Mouse (Mus musculus): ENCODE results near the gene Ttc25. TPM values are rescaled to one million over a fixed set of nuclear protein-coding genes. Genes with fewer than 3 reads are reported as not detected.

Ttc25 gene
- polyA plus RNA-seq (2015; fragmentation: Nextera tagmentation; extraction: Ambion mirVana) = 0.19 and 0.62 TPM in 2 replicates

- WGBS = 5% methylated on average over 28 of the region's 28 CpGs
- H3K9ac ChIP-seq = peak within 1 kb of the TSS; percentile 83
- peak within 1 kb of the TSS; percentile 84 for H3K4me2 ChIP-seq
- H3K4me1 ChIP-seq = peaks cover 19% of the 10 kb centered on the region
- H3K4me3 ChIP-seq = peak within 1 kb of the TSS; percentile 59
- peak; percentile 87; the same call in 1 of the 2 replicates for ATAC-seq (ENCODE audit: extremely low read depth, insufficient number of reproducible peaks, low FRiP score, low TSS enrichment)
- peak within 1 kb of the TSS; percentile 62; the same call in 1 of the 2 replicates for H3K27ac ChIP-seq (replicated peaks)
- no peaks in the 10 kb centered on the region for H3K9me3 ChIP-seq
- H3K27me3 ChIP-seq (replicated peaks) = no peaks in the 10 kb centered on the region; the same call in 1 of the 2 replicates
- H3K36me3 ChIP-seq = no peaks in the 10 kb centered on the region
Observed at GRCm38 (mm10) chr11:100544832-100545745, at the start of gene Ttc25. Ttc25 (plus strand) TSS chr11:100545607.

- Histone ChIP-seq H3K4me2 (no peak overlapping the region), H3K4me1 (no peaks in the 10 kb centered on the region), H3K9ac (no peak overlapping the region), H3K27ac (replicated peaks) (no peak overlapping the region; the same call in 1 of the 2 replicates), H3K9me3 (no peaks in the 10 kb centered on the region), H3K36me3 (peaks cover 100% of the 10 kb centered on the region), H3K4me3 (no peak overlapping the region), H3K27me3 (replicated peaks) (no peaks in the 10 kb centered on the region)
- WGBS = 58% methylated on average over 3 of the region's 3 CpGs
- ATAC-seq (ENCODE audit: extremely low read depth, insufficient number of reproducible peaks, low FRiP score, low TSS enrichment) = no peak
Observed at GRCm38 (mm10) chr11:100500241-100500640, 45.2 kb upstream of the Ttc25 start.

GRCm38 (mm10) chr11:100500651-100501050, 44.8 kb upstream of the Ttc25 start:
- ATAC-seq (ENCODE audit: extremely low read depth, insufficient number of reproducible peaks, low FRiP score, low TSS enrichment) = no peak
- no peaks in the 10 kb centered on the region for H3K9me3 ChIP-seq
- no peak overlapping the region for H3K4me3 ChIP-seq
- no peak overlapping the region for H3K4me2 ChIP-seq
- H3K36me3 ChIP-seq = peaks cover 100% of the 10 kb centered on the region
- H3K27me3 ChIP-seq (replicated peaks) = no peaks in the 10 kb centered on the region
- no peaks in the 10 kb centered on the region for H3K4me1 ChIP-seq
- H3K9ac ChIP-seq = no peak overlapping the region
- H3K27ac ChIP-seq (replicated peaks) = no peak overlapping the region; the same call in 1 of the 2 replicates
- WGBS = 84% methylated on average over 7 of the region's 7 CpGs

GRCm38 (mm10) chr11:100501321-100501720, 44.1 kb upstream of the Ttc25 start:
- WGBS = 34% methylated on average over 6 of the region's 6 CpGs
- Histone ChIP-seq H3K4me2 (no peak overlapping the region), H3K27ac (replicated peaks) (no peak overlapping the region), H3K9me3 (no peaks in the 10 kb centered on the region), H3K4me1 (no peaks in the 10 kb centered on the region), H3K27me3 (replicated peaks) (no peaks in the 10 kb centered on the region), H3K9ac (no peak overlapping the region), H3K4me3 (no peak overlapping the region), H3K36me3 (peaks cover 100% of the 10 kb centered on the region)
- no peak for ATAC-seq (ENCODE audit: extremely low read depth, insufficient number of reproducible peaks, low FRiP score, low TSS enrichment)

- ATAC-seq (ENCODE audit: extremely low read depth, insufficient number of reproducible peaks, low FRiP score, low TSS enrichment) = no peak
- no peak overlapping the region for H3K27ac ChIP-seq (replicated peaks)
- no peaks in the 10 kb centered on the region for H3K4me1 ChIP-seq
- no peaks in the 10 kb centered on the region for H3K27me3 ChIP-seq (replicated peaks)
- peaks cover 98% of the 10 kb centered on the region for H3K36me3 ChIP-seq
- H3K9ac ChIP-seq = no peak overlapping the region
- H3K4me2 ChIP-seq = no peak overlapping the region
- WGBS = 91% methylated on average over 12 of the region's 12 CpGs
- H3K4me3 ChIP-seq = no peak overlapping the region
- no peaks in the 10 kb centered on the region for H3K9me3 ChIP-seq
Observed at GRCm38 (mm10) chr11:100504990-100505660, 40.3 kb upstream of the Ttc25 start.

- Histone ChIP-seq H3K27ac (replicated peaks) (no peak overlapping the region), H3K4me2 (no peak overlapping the region), H3K4me1 (no peaks in the 10 kb centered on the region), H3K9me3 (no peaks in the 10 kb centered on the region), H3K9ac (no peak overlapping the region), H3K36me3 (peaks cover 94% of the 10 kb centered on the region), H3K4me3 (no peak overlapping the region), H3K27me3 (replicated peaks) (no peaks in the 10 kb centered on the region)
- no peak for ATAC-seq (ENCODE audit: extremely low read depth, insufficient number of reproducible peaks, low FRiP score, low TSS enrichment)
- WGBS = 94% methylated on average over 8 of the region's 8 CpGs
Observed at GRCm38 (mm10) chr11:100505997-100506396, 39.4 kb upstream of the Ttc25 start.

GRCm38 (mm10) chr11:100510556-100510955, 34.9 kb upstream of the Ttc25 start:
- 92% methylated on average over 2 of the region's 2 CpGs for WGBS
- ATAC-seq (ENCODE audit: extremely low read depth, insufficient number of reproducible peaks, low FRiP score, low TSS enrichment) = no peak

GRCm38 (mm10) chr11:100512384-100512783, 33.0 kb upstream of the Ttc25 start:
- no peaks in the 10 kb centered on the region for H3K27me3 ChIP-seq (replicated peaks)
- no peak overlapping the region for H3K4me3 ChIP-seq
- WGBS = 93% methylated on average over 1 of the region's 1 CpGs
- no peak overlapping the region for H3K4me2 ChIP-seq
- no peaks in the 10 kb centered on the region for H3K9me3 ChIP-seq
- peaks cover 93% of the 10 kb centered on the region for H3K36me3 ChIP-seq
- H3K9ac ChIP-seq = no peak overlapping the region
- no peak for ATAC-seq (ENCODE audit: extremely low read depth, insufficient number of reproducible peaks, low FRiP score, low TSS enrichment)
- no peak overlapping the region for H3K27ac ChIP-seq (replicated peaks)
- H3K4me1 ChIP-seq = no peaks in the 10 kb centered on the region

More at GRCm38 (mm10) chr11:100510556-100510955, 34.9 kb upstream of the Ttc25 start:
- H3K4me3 ChIP-seq = no peak overlapping the region
- H3K9ac ChIP-seq = no peak overlapping the region
- H3K4me2 ChIP-seq = no peak overlapping the region
- H3K4me1 ChIP-seq = no peaks in the 10 kb centered on the region
- H3K27me3 ChIP-seq (replicated peaks) = no peaks in the 10 kb centered on the region
- H3K36me3 ChIP-seq = peaks cover 93% of the 10 kb centered on the region
- no peak overlapping the region for H3K27ac ChIP-seq (replicated peaks)
- no peaks in the 10 kb centered on the region for H3K9me3 ChIP-seq

- H3K4me2 ChIP-seq = no peak overlapping the region
- 85% methylated on average over 10 of the region's 10 CpGs for WGBS
Observed at GRCm38 (mm10) chr11:100513716-100514115, 31.7 kb upstream of the Ttc25 start.

GRCm38 (mm10) chr11:100515061-100515460, 30.3 kb upstream of the Ttc25 start:
- Histone ChIP-seq H3K9me3 (no peaks in the 10 kb centered on the region), H3K27ac (replicated peaks) (no peak overlapping the region), H3K9ac (no peak overlapping the region), H3K4me3 (no peak overlapping the region), H3K27me3 (replicated peaks) (no peaks in the 10 kb centered on the region), H3K36me3 (peaks cover 95% of the 10 kb centered on the region), H3K4me2 (no peak overlapping the region), H3K4me1 (no peaks in the 10 kb centered on the region)
- 85% methylated on average over 9 of the region's 9 CpGs for WGBS
- no peak for ATAC-seq (ENCODE audit: extremely low read depth, insufficient number of reproducible peaks, low FRiP score, low TSS enrichment)

More at GRCm38 (mm10) chr11:100513716-100514115, 31.7 kb upstream of the Ttc25 start:
- Histone ChIP-seq H3K27me3 (replicated peaks) (no peaks in the 10 kb centered on the region), H3K4me3 (no peak overlapping the region), H3K36me3 (peaks cover 95% of the 10 kb centered on the region), H3K9ac (no peak overlapping the region), H3K9me3 (no peaks in the 10 kb centered on the region), H3K4me1 (no peaks in the 10 kb centered on the region), H3K27ac (replicated peaks) (no peak overlapping the region)
- ATAC-seq (ENCODE audit: extremely low read depth, insufficient number of reproducible peaks, low FRiP score, low TSS enrichment) = no peak

GRCm38 (mm10) chr11:100515789-100516188, 29.6 kb upstream of the Ttc25 start:
- H3K4me1 ChIP-seq = no peaks in the 10 kb centered on the region
- H3K9me3 ChIP-seq = no peaks in the 10 kb centered on the region
- no peak for ATAC-seq (ENCODE audit: extremely low read depth, insufficient number of reproducible peaks, low FRiP score, low TSS enrichment)
- H3K27ac ChIP-seq (replicated peaks) = no peak overlapping the region
- 88% methylated on average over 9 of the region's 9 CpGs for WGBS
- H3K4me3 ChIP-seq = no peak overlapping the region
- no peaks in the 10 kb centered on the region for H3K27me3 ChIP-seq (replicated peaks)
- no peak overlapping the region for H3K4me2 ChIP-seq
- H3K9ac ChIP-seq = no peak overlapping the region
- peaks cover 99% of the 10 kb centered on the region for H3K36me3 ChIP-seq

All from heart, embryonic 13.5 days (tissue).